Mouse (Mus musculus) inflammation-experienced regulatory T-cells, adult 6 months (primary cell): ENCODE results near the gene Lrrfip1. TPM values are rescaled to one million over a fixed set of nuclear protein-coding genes. Genes with fewer than 3 reads are reported as not detected.
A peak's percentile ranks its signal among the peaks of the same experiment; 100 is the strongest.

Source experiments
- ATAC-seq: one replicate; pipeline ENCODE4 v1.8.0; 2017
- polyA plus RNA-seq, 3 experiments: library from polyadenylated mRNA; unstranded; fragments of 100-300 nt; shearing (Covaris generic); gene quantifications; one replicate each; pipeline ENCODE4 v1.2.1; 2017

Lrrfip1 gene
- polyA plus RNA-seq, 3 experiments from 2014 or later: 200 to 230 (median 201) TPM

GRCm38 (mm10) chr1:91023960-91024359, 25.4 kb downstream of the Lrrfip1 start:
- no peak for ATAC-seq

DNA sequence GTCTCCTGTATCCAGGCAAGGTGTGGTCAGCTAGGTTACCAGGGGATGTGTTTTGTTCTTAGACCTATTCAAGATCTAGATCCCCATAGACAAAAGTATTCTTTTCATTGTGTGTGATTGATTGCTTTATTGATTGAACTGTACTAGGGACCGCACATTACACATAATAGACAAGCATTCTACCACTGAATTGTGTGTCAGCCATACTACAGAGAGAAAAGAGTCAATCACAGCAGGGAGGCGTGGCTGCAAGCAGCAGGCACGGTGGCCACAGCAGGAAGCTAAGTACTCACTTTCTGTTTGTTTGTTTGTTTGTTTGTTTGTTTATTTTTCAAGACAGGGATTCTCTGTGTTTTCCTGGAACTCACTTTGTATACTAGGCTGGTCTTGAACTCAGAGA, 25.9 kb downstream of the Lrrfip1 start:
- ATAC-seq: no peak

- ATAC-seq: no peak
Observed at GRCm38 (mm10) chr1:91026945-91027344, 28.4 kb downstream of the Lrrfip1 start.

DNA sequence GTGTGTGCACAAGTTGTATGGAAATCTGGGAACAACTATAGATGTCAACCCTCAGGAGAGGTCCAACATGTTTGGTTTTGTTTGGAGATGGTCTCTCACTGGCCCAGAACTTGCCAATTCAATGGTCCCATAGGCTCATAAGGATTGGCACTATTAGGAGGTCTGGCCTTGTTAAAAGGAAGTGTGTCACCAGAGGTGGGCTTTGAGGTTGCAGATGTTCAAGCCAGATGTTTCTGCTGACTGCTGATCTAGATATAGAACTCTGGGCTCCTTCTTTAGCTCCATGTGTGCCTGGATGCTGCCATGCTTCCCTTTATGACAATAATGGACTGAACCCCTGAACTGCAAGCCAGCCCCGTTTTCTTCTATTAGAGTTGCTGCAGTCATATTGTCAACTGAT, 31.8 kb downstream of the Lrrfip1 start:
- no peak for ATAC-seq

DNA sequence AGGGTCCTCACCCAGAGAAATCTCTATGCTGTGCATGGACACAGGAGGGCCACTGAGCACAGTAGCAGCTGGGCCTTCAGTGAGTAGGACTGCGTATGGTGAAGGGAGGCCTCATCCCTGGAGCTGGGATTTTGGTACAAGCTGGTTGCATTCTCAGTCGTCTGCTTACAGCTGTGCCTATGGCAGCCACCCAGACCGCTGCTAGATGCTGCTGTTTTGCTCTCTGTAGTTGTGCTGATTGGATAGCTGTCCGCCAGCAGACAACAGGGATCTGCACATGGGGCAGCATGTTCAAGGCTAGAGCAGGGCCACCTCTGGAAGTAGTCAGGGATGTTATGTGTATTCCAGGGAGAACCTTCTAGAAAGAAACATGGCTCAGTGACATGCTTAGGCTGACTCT, 33.0 kb downstream of the Lrrfip1 start:
- ATAC-seq: no peak

GRCm38 (mm10) chr1:91032393-91032971, 33.9 kb downstream of the Lrrfip1 start:
- no peak for ATAC-seq

- no peak for ATAC-seq
Observed at GRCm38 (mm10) chr1:91034547-91034946, 36.0 kb downstream of the Lrrfip1 start.

GRCm38 (mm10) chr1:91035266-91035665, 36.7 kb downstream of the Lrrfip1 start:
- ATAC-seq: no peak

- no peak for ATAC-seq
Observed at GRCm38 (mm10) chr1:91037213-91037612, 38.7 kb downstream of the Lrrfip1 start.

GRCm38 (mm10) chr1:91038010-91038409, 39.5 kb downstream of the Lrrfip1 start:
- peak; percentile 91 for ATAC-seq

DNA sequence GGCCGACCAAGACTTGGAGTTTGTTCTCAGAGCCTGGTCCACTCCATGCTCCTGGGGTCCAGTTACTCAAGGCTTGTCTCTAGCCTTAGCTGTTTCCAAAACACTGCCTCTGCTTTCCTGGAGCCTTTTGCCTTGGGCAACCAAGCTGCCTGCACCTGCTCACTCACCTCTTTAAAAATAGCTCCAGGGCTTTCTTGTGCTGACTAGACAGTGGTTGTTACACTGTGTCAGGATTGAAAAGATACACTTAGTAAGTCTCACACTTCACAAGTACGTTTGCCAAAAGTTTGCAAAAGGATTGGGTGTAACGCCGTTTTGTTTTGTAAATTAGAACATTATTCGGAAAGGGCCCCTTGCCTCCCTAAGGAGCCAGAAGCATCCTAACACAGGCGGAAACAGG, 40.0 kb downstream of the Lrrfip1 start:
- no peak for ATAC-seq

DNA sequence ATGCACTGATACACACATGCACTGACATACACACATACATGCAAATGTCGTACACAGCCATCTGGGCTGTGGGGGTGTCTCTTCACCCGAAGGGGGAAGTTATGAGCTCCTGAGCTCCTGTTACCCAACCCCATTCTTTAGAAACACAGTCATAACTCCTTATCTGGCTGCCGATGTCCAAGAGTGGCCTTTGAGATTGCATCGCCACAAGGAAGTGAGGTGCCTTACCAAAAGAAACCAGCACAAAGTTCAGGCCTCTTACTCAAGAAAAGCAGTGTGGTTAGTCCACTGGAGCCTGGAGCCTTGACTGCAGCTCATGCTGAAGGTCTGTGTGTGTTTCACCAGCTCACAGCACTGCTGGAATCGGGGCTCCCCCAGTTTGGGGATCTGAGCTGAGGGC, 43.1 kb downstream of the Lrrfip1 start:
- ATAC-seq: no peak

GRCm38 (mm10) chr1:91043191-91043590, 44.7 kb downstream of the Lrrfip1 start:
- ATAC-seq: no peak

DNA sequence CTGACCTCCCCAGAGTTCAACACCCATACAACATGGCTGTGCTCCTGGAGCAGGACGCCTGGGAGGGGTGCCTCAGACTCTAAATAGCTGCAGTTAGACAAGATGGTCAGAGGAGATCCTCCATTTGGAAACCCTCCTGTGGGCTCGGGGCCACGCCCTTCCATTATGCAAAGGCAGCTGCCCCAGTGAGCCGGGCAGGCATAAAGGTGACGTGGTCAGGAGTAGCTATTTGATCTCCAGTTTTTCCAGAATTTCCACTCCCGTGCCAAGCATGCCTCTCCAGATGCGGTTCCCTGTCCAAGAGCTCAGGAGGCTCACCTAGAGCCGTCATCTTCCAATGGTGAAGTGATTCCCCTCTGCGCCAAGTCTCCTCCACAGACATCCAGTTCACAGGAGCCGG, 45.6 kb downstream of the Lrrfip1 start:
- ATAC-seq: no peak

DNA sequence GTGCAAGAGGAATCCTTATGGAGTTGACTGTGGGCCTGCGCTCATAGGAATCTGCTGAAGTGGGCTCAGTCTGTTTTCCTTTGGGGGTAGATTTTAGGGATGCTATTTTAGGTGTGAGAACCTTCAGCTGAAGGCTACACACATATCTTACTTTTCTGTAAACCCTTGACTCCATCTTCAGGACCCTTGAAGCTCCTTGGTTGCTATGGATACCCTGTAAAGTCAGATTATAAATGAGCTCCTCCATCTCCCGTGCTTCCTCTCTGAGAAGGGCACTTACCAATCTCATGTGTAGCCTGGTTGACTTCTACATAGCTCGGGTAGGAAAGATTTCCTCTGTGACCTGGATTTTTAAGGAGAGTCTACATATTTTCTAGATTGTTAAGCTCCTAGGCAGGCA, 46.1 kb downstream of the Lrrfip1 start:
- no peak for ATAC-seq

- no peak for ATAC-seq
Observed at GRCm38 (mm10) chr1:91046237-91046636, 47.7 kb downstream of the Lrrfip1 start.

DNA sequence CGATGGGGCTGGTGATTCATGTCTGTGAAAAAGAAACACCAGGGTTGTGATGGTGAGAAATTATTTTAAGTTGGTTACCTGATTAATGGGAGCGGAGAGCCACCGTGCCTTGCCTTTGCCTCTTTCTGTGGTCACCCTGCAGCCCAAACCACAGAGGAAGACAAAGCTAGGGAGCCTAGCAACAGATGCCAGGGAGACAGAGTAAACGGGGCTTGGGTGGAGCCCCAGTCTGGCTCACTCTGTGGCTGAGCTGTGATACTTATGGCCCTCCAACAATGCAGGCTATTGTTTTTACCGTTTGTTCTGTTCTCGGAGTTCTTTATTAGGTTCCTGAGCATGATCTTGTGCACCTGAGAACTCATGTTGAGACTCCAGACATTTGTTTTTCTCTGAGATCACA, 50.8 kb downstream of the Lrrfip1 start:
- ATAC-seq: no peak

GRCm38 (mm10) chr1:91051461-91052094, 53.0 kb downstream of the Lrrfip1 start:
- ATAC-seq: no peak

DNA sequence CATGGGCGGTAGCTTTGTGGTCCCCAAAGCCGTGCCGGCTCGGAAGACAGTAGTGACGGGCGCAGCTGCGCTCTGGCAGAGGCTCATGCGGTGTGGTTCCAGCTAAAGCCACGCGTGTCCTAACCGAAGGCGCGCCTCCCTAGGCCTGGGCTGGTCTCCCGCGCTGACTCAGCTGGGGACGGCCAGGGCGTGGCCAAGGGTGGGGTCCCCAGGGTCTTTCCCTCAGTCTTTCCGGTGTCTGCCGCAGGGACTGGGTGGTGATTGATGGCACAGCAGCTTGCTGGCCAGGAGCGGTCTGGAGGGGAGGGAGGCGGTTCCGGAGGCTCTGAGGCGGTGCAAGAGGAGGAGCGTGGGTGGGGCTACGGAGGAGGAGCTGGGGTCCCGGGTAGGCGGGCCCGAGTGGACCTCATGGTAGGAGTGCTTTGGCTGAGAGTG, 54.2 kb downstream of the Lrrfip1 start:
- peak; percentile 59 for ATAC-seq

DNA sequence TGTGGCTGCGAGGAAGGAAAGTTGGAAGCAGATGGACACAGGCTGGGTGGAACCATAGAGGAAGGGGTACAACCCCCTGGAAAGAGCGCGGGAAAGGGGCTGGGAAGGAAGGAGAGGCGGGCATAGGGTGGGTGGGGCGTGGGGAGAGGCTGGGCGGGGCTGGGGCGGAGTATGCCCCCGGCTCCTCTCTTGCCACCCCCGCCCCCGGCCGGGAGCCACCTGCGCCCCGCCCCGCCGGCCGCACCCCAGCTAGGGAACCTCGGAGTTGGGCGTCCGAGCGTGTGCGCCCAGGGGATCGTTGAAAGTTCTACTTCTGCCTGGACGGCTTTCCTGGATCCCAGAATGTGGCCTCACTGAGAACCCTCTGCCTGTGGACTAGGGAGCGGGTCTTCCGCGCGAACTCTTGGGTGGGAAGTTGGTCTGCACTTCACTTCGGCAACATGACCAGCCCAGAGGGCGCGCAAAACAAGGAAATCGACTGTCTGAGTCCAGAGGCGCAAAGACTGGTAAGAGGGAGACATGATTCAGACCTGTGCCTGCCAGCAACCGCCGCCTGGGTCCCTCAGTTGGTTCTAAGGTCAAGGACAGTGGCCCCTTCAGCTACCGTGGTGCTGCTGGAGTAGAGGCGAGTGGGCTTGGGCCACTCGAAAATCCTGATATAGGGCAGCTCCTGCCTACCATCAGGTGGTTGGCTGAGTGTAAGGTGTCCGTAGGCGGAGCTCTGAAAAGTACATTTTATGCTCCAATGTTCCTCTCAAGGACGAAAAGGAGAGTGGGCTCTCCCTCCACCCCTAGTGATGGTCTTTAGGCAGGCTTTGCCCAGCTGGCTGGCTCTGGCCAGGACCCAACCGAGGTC, 54.9 kb downstream of the Lrrfip1 start:
- peak; percentile 10 for ATAC-seq

- no peak for ATAC-seq
Observed at GRCm38 (mm10) chr1:91054074-91054471, 55.5 kb downstream of the Lrrfip1 start.

DNA sequence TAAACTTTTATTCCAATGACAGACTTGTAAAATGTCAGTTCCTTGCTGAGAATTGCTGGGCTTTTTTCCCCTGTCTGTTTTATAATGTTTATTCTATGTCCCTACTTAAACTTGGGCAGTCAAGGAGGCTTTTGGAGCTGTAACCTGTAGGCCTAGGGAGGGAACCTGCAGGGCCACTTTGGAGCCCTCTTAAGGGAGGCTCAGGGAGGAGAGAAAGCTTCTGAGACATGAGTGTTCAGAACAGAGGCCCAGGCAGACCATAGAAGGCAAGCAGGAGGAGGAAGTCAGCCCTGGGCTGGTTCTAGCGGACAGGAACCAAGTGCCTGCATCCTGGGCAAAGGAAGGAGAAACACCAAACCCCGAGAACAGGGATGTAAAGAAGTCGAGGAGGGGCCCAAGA, 56.3 kb downstream of the Lrrfip1 start:
- ATAC-seq: no peak

GRCm38 (mm10) chr1:91055744-91056143, 57.2 kb downstream of the Lrrfip1 start:
- no peak for ATAC-seq

GRCm38 (mm10) chr1:91056416-91056815, 57.9 kb downstream of the Lrrfip1 start:
- peak; percentile 19 for ATAC-seq
